Mouse (Mus musculus) layer of hippocampus, adult 9-11 months (tissue): Measurements from ENCODE around the gene B630019K06Rik.
A peak's percentile ranks its signal among the peaks of the same experiment; 100 is the strongest.
"Not testable (repeated sequence)": the region's sequence is repeated elsewhere in the genome, so short reads cannot be mapped to it uniquely, and the experiment has no call there.

Experiments
- DNase-seq: peaks from one replicate; pipeline ENCODE4 v3.0.0; 2022

Gene B630019K06Rik

GRCm38 (mm10) chrX:8892343-8893155, at the start of gene B630019K06Rik:
TSS of gene B630019K06Rik (plus strand) at chrX:8892382.
- peak; percentile 44 for DNase-seq

- DNase-seq = no peak
Measured at GRCm38 (mm10) chrX:8843694-8844093, 48.5 kb upstream of the B630019K06Rik start, which contains the start of gene Gm6592. TSS of gene Gm6592 (plus strand) at chrX:8843994.

- no peak for DNase-seq
Measured at GRCm38 (mm10) chrX:8852486-8852885, 39.7 kb upstream of the B630019K06Rik start.

GRCm38 (mm10) chrX:8864331-8864730, 27.9 kb upstream of the B630019K06Rik start:
- peak; percentile 81 for DNase-seq

GRCm38 (mm10) chrX:8873953-8874352, 18.2 kb upstream of the B630019K06Rik start, which contains the start of gene Gm5751:
TSS of gene Gm5751 (plus strand) at chrX:8874253.
- DNase-seq = not testable (repeated sequence)

GRCm38 (mm10) chrX:8884336-8884735, 7.8 kb upstream of the B630019K06Rik start:
- no peak for DNase-seq

GRCm38 (mm10) chrX:8891975-8892342, 223 bp upstream of the B630019K06Rik start:
- DNase-seq = no peak

- no peak for DNase-seq
Measured at GRCm38 (mm10) chrX:8893182-8893651, 1.0 kb downstream of the B630019K06Rik start.

GRCm38 (mm10) chrX:8900823-8901222, 8.6 kb downstream of the B630019K06Rik start:
- no peak for DNase-seq

GRCm38 (mm10) chrX:8901906-8902472, 9.8 kb downstream of the B630019K06Rik start:
- DNase-seq = peak; percentile 3

- DNase-seq = no peak
Measured at GRCm38 (mm10) chrX:8921080-8921479, 28.9 kb downstream of the B630019K06Rik start.

- DNase-seq = peak; percentile 3
Measured at GRCm38 (mm10) chrX:8921813-8922607, 29.8 kb downstream of the B630019K06Rik start.

- no peak for DNase-seq
Measured at GRCm38 (mm10) chrX:8927308-8927707, 35.1 kb downstream of the B630019K06Rik start.

GRCm38 (mm10) chrX:8944041-8944440, 51.9 kb downstream of the B630019K06Rik start:
- no peak for DNase-seq
